Mouse (Mus musculus) cerebellum, adult 11-12 months (tissue): ENCODE results near the gene Myom1.
"Not testable (repeated sequence)": the region's sequence is repeated elsewhere in the genome, so short reads cannot be mapped to it uniquely, and the experiment has no call there.

Source experiments
- DNase-seq: peaks from one replicate; pipeline ENCODE4 v3.0.0; 2022

Myom1 gene

DNA sequence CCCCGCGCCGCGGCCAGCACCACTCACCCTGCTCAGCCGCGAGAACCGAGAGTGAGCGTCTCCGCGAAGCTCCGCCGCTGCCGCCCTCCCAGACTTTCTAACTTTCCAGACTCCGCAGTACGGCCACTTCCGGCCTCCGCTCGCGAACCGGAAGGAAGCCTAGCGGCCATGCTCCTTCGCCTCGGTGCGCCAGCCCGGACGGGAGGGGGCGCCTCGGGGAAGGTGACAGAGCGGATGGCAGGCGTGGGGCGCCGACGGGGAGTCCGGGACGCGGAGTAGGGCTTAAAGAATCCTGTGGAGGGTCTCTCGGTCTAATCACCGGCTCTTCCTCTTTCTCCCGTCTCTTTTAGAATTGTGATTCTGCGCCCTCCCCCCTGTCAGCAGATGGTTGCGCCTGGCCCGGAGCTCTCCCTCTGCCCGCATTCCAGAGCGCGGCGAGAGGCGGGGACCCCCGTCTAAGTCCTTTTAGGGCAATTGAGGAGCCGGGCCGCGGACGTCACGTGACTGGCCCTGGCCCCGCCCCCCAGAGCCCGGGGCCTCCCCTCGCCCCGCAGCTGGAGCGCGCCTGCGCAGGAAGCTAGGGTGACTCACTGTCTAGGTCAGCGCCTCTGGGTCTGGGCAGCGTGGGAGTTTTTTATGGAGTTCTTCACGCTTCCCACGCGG is at the start of gene Myom1:
Gene Myom1, plus strand, starts transcription at position 553 of the 663 bp plus-strand sequence.
- DNase-seq: peak; percentile 96

DNA sequence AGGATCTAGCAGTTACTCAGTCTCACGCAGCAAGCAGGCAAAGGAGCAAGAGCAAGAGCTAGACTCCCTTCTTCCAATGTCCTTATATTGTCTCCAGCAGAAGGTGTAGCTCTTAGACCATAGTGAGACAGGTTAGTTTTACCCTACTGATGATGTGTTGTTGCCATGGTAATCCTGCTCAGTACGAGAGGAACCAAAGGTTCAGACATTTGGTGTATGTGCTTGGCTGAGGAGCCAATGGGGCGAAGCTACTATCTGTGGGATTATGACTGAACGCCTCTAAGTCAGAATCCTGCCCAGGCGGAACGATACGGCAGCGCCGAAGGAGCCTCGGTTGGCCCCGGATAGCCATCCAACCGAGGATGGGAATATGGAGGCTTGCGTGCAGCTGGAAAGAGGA is 38.9 kb upstream of the Myom1 start:
- peak; percentile 83 for DNase-seq

GRCm38 (mm10) chr17:70965281-70965680 is 37.2 kb upstream of the Myom1 start:
- DNase-seq: no peak

DNA sequence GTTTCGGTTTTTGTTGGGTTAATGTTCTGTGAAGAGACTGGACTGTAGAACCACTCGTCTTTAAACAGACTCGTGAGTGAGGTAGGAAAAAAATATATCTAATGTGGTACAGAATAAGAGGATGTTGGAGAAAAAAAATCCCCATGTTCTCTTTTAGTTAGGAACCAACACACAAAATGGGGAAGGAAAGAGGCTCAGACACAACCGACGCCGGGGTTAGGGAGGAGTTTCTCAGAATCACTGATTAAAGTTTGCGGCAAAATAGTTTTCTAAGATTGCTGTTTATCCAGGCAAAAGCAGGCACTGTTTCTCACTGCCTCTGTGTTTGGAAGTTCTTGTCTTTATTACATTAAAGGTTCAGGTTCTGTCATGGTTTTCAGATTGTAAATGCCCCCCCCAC is 36.3 kb upstream of the Myom1 start:
- no peak for DNase-seq

GRCm38 (mm10) chr17:70967191-70967590 is 35.2 kb upstream of the Myom1 start:
- DNase-seq: no peak

DNA sequence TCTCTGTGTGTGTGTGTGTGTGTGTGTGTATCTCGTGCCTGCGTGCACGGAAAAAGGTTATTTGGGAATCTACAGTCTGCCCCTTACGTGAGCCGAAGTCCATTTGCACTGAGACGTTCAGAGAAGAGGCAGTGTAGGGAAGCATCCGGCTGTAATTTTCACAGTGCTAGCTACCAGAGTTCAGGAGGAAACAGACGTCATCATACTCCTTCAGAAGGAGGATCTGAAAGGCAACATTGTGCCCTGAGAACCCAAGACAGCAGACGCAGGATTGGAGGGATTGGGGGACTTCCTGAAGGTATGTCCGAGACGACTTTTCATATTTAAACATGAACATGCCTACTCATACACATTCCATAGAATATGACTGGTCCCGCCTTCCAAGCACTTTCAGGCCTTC is 34.8 kb upstream of the Myom1 start:
- no peak for DNase-seq

GRCm38 (mm10) chr17:70968606-70969191 is 33.7 kb upstream of the Myom1 start:
- no peak for DNase-seq

DNA sequence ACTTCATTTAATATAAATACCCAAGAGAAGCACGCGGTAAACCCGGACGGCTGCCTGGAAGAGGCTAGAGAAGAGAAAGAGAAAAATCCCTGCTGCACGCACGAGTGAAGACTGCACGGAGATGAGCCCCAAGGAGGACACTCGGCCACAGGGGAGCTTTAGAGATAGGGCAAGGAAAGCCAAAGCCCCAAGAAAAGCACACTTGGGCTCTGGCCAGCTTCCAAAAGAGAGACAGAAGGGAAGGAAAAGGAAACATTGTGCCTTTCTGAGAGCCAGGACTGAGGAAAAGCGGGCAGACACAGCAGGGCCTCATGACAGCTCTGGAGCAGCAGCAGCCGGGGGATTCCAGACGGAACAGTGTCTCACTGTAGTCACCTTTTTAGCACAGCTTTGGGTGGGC is 31.2 kb upstream of the Myom1 start:
- DNase-seq: no peak

DNA sequence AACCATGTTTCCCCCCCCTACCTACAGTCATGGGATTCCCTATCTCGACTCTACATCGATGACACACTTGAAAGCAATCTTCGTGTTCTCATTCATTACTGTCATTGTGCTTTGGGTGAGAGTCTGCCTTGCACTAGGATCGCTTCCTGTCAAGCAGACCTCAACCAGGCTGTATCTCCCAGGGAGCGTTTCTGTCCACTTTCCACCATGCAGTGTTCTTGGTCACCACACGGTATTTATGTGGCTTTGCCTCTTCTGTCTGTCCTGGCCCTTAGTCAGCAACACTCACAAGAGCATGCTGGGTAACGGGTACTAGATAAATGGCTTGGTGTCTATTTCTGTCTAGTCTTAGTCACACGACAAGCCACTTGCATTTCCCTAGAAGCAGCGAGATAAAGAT is 29.0 kb upstream of the Myom1 start:
- DNase-seq: no peak

DNA sequence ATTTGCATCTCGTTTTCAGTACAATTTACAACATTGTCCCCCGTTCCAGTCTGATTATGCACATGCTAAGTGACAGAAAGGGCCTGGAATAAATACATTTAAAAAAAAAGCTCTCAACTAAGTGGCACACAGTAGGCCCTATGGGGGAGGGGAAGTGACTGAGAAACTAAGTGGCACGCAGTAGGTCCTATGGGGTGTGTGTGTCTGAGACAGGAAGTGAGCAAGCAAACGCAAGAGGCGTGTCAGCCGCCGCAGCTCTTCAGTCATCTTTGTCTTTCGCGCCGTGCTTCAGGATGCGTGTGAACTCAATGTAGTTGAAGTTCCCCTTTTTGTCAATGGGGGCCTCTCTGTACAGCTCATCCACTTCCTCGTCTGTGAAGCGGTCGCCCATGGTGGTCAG is 28.4 kb upstream of the Myom1 start:
- DNase-seq: not testable (repeated sequence)

DNA sequence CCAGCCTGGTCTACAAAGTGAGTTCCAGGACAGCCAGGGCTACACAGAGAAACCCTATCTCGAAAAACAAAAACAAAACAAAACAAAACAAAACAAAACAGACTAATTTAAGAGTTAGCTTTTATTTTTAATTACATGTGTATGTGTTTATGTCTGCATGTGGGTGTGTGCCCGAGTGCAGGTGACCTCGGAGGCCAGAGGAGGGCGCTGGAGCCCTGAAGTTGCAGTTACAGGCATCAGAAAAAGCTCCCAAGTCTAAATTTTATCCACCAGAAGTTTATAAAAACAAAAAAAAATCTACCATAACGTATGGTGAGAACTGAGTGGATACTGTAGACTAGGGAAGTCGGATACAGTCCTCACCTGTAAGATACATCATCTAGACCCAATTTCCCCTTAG is 24.6 kb upstream of the Myom1 start:
- no peak for DNase-seq

DNA sequence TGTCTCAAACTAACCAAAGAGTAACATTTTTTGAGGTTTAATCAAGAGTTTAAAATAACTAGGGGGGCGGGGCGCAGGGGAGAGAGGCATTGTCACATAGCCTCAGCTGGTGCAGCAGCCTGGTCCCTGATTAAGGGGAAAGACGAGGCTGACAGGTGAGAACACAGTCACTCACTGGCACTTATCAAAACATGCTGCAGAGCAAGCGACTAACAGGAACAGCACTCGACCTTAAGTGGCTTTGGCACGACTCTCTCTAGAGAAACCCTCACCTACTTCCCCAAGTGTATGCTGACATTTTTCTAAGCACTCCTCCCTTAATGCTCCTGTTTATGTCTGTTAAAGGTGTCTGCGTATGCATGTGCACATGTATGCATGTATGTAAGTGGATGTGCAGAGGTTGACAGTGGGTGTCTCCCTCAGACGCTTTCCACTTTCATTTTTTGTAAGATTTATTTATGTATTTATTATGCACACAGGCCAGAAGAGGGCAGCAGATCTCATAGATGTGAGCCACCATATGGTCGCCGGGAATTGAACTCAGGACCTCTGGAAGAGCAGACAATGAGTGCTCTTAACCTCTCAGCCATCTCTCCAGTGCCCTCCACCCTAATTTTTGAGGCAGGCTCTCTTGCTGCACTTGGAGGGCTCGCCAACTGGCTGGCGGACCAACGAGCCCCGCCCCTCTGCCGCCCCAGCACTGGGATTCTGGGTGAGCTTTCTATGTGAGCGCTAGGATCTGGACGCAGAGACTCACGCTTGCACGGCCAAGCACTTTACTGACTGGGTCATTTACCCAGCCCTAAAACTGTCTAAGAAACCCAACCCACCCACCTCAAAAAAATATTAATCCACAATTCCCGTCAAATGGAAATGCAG is 22.8 kb upstream of the Myom1 start:
- DNase-seq: no peak

- no peak for DNase-seq
Measured at GRCm38 (mm10) chr17:70985501-70986354, 16.7 kb upstream of the Myom1 start.

- no peak for DNase-seq
Measured at GRCm38 (mm10) chr17:70986355-70986740, 16.1 kb upstream of the Myom1 start.

DNA sequence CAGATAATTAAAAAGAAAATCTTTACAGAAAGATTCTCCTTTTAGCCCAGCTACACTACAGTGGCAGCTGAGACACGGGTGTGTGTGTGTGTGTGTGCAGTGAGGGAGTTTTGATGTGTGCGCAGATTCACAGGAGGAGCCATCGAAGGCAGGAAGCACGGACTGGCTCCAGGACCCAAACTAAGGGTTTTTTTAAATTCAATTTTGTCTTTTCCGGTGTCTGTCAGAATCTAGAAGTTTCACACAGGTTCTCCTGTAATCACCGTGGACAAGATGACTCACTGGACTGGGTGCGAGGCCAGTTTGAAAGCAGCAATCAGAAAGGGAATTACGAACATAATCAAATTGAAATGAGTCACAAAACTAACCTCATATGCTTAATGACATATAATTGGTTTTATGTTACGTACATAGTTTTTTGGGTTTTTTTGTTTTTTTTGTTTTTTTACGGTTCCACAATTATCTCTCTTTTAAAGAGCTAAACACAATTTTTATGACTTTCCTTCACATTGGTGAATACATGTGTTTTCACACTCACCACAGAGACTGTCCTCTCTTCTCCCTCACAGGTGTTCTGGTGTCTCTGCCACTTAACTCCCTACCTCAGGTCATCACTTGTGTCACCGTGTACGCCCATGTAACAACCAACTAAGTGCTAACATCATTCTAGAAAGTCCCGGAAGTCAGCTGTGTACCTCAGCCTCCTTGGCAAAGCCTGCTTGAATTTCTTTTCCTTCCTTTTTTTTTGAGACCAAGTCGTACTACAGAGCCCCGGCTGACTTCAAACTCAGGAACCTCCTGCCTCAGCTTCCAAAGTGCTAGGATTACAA is 15.4 kb upstream of the Myom1 start:
- DNase-seq: no peak

DNA sequence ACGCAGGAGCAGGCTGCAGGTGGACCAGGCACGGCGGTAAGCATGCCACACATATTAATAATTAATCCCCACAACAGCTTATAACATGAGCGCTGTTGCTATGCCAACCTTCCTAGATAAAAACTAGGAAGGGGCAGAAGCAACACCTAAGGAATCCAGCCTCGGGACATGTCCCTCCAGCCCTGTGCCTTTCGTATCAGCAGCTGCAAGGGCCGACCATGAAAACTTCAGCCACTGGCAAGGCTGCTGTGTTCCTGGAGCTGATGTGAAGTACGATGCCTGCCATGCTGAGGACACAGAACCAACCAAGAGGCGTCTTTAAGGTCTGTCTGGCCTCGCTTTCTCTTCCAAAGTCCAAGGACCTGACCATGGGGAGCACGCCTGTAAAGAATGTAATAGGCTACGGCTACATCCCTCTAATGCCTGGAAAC is 14.1 kb upstream of the Myom1 start:
- DNase-seq: no peak

- DNase-seq: no peak
Measured at GRCm38 (mm10) chr17:70989430-70989829, 13.0 kb upstream of the Myom1 start.

- DNase-seq: no peak
Measured at GRCm38 (mm10) chr17:70989991-70990390, 12.4 kb upstream of the Myom1 start.

DNA sequence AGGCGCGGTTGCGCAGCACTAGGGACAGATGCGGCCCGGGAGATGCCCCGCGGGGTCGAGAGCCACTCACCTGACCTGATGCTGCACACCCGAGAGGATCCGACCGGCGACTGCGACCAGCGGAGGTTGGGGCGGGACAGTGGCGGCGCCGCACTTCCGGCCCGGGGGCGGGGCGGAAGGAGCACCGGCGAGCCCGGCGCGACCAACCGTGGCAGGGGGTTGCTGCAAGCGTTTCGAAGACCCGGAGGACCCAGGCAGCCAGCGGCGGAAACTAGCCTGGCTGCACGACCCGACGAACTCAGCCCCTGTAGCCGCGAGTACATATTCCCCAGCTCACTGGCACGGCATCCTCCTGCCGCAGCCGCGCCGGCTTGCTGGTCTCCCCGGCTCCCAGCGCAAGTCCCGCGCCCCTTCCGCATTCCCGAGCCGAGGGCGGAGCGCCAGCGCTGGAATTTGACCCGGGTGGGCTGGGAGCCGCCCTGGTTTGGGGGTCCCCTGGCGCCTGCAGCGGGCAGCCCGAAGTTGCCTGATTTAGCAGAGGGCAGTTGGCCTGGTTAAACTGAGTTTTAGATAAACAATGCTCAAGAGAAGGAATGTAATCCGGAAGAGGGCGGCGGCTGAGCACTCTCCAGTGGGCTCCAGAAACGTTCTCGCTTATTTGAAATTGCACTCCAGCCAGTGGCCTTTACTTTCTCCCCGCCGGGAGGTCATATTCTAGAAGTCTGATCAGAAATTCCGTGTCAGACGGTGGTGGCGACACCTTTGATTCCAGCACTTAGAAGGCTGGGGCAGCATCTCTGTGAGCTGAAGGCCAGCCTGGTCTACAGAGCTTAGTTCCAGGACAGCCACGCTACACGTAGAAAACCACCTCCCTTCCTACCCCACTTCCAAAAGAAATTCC is 11.8 kb upstream of the Myom1 start:
- DNase-seq: peak; percentile 79

DNA sequence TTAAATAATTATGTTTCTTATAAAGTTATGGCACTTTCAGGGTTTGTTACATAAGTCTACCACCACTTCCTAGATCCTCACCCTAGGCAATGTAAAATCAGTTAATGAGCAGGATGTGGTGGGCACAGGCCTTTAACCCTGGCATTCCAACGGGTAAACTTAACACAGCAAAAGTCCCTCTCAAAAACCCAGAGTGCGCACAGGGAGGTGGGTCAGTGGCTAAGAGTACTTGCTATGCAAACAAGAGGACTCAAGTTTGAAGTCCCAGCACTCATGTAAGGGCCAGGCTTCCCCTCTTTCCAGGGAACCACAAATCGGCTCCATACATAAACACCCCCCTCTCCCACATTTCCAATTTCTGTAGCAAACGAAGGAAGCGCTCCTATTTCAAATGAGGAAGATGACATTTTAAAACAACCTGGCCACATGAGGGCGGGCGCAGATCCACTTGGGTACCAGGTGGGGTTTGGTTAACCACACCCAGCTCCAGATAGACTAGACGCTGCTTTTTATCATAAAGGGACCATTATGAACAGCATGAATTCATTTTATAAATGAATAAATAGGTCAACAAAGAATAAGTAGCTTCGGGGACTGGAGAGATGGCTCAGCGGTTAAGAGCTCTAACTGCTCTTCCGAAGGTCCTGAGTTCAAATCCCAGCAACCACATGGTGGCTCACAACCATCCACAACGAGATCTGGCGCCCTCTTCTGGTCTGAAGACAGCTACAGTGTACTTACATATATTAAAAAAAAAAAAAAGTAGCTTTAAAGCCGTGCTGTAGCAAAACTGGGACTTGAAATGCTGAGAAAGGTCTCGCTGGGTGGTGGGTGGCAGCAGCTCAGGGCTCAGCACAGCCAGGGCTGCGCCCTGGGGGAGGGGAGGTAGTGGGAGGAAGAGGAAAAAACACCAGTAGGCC is 10.5 kb upstream of the Myom1 start:
- DNase-seq: no peak
